Mouse (Mus musculus) small intestine, adult 2 months (tissue): ENCODE data around the gene Kdm1a.

ENCODE experiments used
- CTCF ChIP-seq: fragments of 200-500 bp; IDR thresholded peaks from 2 replicates; pipeline ENCODE4 v1.5.1; 2012; ENCODE audit warnings: low read depth, mild to moderate bottlenecking, control low read depth, inconsistent platforms, low read length, moderate library complexity, mixed read lengths; ENCODE audit not compliant: insufficient replicate concordance, insufficient read length; ENCODE audit errors: extremely low read depth
- POLR2A ChIP-seq: fragments of 200-500 bp; IDR thresholded peaks from 2 replicates; pipeline ENCODE4 v1.6.1; 2012; ENCODE audit warnings: low read depth, mild to moderate bottlenecking, control low read depth, inconsistent platforms, low read length, moderate library complexity

- TF ChIP-seq CTCF: no peak
- no peak for TF ChIP-seq POLR2A
Measured at GRCm38 (mm10) chr4:136581885-136582284, 20.6 kb downstream of the Kdm1a start.
